Mouse (Mus musculus) B cell, adult 2 months (primary cell): ENCODE data around the gene Gipc1.

ENCODE experiments used
- DNase-seq, 2 experiments: peaks; one replicate each; pipeline ENCODE4 v3.0.0; 2022

Gene Gipc1

DNA sequence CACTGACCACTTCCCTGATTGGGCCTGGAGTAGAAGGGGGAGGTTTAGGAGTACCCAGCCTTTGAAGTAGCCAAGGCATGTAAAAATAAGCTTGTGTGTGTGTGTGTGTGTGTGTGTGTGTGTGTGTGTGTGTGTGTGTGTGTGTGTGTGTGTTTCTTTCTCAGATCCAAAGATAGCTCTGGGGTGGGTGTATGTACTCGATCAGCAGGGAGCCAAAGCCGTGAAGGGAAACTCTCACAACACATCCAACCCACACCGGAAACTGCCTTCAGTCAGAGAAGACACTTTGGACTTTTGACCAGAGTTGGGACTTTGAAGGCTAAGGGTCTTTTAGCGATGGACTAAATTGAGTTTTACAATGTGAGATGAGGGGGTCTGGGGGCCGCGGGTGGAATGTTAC is 2.8 kb upstream of the Gipc1 start:
- DNase-seq: no peak

DNA sequence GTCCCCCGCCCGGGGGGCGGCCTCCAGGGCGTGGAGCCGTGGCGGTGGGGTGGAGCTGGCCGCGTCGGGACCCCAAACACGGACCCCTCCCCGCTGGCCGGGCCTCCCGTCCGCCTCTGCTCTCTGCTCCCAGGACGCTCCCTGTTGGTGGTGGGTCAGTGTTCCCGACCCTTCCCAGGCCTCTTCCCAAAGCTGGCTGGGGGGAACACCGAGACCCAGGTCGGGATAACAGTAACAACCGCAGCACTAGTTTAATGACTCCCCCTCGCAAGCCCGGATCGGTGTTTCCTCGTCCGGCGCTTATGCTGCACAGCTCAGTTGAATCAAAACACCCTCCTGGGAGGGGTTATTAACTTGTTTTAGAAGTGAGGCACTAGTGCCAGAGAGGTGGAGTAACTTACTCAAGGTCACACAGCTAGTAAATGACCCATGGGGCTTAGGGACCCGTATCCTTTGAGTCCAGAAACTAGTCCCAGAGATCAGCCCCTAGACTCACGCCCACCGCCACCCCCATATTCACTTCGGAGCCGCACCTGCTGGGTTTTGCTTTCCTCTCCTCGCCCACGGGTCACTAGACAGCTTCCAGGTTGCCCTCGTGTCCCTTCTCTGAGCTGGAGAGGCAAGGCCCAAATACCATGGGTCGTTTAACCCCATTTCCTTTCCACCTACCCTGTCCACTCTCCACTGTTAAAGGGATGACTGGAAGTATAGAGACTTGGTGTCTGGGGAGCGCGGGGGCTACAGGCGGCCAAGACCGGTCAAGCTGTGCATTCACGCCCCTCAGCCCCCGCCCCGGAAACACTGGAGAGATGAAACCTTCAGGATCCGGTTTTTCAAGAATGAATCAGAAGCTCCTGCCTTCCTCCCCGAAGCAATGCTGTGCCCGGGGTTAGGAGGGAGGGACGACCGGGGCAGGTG is 526 bp downstream of the Gipc1 start:
- DNase-seq: peak in 1 of 2 experiments; percentile 47

GRCm38 (mm10) chr8:83653662-83654017 is 1.2 kb downstream of the Gipc1 start:
- no peak for DNase-seq

DNA sequence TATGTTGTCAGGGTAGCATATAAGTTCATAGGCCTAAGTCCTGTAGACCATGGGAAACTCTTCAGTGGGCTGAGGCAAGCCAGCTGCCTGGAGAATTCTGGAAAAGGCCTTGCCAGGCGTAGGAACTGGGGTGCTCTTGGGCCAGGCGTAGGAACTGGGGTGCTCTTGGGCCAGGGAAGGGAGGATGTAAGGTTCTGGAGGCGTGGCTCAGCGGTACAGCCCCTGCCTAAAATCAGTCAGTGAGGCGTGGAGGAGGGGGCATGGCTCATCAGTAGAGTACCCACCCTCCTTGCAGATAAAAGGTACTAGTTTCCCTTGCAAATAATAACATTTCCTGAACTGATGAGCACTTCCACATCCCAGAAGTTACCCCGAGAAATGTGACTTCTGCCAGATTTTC is 2.2 kb downstream of the Gipc1 start:
- DNase-seq: no peak

GRCm38 (mm10) chr8:83656043-83656442 is 3.6 kb downstream of the Gipc1 start:
- no peak for DNase-seq

- peak in 1 of 2 experiments; percentile 33 for DNase-seq
Measured at GRCm38 (mm10) chr8:83656484-83657246, 4.2 kb downstream of the Gipc1 start.

- DNase-seq: no peak
Measured at GRCm38 (mm10) chr8:83660545-83660944, 8.1 kb downstream of the Gipc1 start.

DNA sequence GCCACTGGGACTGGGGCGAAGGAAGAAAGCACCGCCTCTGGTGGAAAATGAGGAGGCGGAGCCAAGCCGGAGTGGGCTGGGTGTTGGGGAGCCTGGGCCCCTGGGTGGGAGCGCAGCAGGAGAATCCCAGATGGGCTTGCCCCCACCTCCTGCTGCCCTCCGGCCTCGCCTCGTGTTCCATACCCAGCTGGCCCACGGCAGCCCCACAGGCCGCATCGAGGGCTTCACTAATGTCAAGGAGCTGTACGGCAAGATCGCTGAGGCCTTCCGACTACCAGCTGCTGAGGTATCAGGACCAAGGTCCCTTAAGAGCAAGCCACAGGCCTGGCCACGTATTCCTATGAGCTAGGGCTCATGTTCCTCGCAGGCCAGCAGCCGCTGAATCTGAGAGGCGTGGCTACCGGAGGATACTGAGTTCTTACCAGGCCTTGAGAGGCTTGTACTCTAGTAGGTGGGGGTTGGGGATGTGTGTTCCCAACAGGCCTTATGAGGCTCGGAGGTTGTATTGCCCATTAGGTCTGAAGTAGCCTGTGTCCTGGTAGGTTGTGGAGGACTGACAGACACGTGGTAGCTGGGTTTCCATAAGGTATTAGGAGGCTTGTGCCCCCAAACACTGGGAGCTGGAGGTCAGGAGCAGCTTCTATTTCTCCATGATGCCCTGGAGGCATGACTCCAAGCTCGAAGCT is 8.7 kb downstream of the Gipc1 start:
- no peak for DNase-seq

DNA sequence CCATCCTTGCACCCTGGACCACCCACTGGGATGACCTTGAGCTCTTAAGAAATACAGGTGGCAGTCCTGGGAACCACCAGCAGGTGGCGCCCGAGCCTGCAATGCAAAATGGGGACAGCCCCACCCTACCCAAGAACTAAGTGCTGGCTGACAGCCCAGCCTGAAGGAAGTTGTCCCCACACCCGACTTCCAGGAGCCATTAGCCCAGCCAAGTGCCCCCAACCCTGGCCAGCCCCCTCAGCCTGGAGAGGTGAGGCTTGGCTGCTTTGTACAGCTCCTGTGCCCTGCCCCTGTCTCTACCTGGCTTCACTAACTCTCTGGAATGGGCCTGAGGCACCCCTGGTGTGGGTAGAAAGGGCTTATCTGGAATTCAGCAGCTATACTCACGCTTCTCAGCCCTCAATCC is 9.9 kb downstream of the Gipc1 start:
- DNase-seq: peak; percentile 96 to 97

- DNase-seq: no peak
Measured at GRCm38 (mm10) chr8:83664096-83664495, 11.6 kb downstream of the Gipc1 start.

- no peak for DNase-seq
Measured at GRCm38 (mm10) chr8:83664931-83665625, 12.6 kb downstream of the Gipc1 start.

DNA sequence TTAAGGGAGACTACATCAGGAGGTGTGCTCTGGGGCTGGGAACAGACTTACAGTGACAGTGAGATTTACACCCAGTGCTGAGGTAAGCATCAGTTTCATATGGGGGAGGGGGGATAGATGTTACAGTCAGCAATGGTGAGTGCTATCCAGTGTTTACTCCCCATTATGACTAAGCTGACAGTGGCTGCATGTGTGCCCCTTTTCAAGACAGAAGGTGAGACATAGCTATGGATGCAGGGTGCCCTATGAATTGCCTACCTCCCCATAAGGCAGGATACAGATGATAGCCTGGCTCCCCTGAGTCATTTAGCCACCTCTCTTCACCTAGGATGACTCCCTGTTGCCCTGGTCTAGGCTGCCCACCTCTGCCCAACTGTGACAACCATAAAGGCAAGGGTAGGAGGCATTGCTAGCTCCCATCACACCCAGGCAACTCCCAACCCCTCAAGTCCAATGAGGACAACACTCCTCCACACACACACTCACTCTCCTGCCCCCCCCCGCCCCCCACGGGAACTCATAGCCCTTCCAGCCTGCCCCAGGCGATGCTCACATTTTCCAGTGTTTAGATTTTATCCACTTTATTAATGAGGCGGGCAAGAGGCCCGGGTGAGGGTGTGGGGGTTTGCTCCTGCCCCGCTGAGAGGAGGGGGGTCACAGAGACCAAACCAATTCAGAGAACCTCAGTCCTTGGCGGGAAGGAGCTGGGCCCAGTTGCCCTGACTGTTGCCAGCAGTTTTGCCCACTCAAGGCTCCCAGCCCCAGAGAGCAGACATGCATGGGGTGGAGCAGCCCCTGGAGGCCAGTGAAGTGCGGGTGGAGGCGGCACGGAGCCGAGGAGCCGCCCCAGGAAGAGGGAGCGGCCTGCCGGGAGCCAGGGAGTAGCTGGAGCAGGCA is 13.7 kb downstream of the Gipc1 start, which contains the start of gene Ptger1:
TSS of gene Ptger1 (plus strand) at position 710 of the 897 bp plus-strand sequence.
- no peak for DNase-seq

GRCm38 (mm10) chr8:83666866-83667234 is 14.4 kb downstream of the Gipc1 start:
- no peak for DNase-seq

- no peak for DNase-seq
Measured at GRCm38 (mm10) chr8:83667526-83667925, 15.0 kb downstream of the Gipc1 start.

DNA sequence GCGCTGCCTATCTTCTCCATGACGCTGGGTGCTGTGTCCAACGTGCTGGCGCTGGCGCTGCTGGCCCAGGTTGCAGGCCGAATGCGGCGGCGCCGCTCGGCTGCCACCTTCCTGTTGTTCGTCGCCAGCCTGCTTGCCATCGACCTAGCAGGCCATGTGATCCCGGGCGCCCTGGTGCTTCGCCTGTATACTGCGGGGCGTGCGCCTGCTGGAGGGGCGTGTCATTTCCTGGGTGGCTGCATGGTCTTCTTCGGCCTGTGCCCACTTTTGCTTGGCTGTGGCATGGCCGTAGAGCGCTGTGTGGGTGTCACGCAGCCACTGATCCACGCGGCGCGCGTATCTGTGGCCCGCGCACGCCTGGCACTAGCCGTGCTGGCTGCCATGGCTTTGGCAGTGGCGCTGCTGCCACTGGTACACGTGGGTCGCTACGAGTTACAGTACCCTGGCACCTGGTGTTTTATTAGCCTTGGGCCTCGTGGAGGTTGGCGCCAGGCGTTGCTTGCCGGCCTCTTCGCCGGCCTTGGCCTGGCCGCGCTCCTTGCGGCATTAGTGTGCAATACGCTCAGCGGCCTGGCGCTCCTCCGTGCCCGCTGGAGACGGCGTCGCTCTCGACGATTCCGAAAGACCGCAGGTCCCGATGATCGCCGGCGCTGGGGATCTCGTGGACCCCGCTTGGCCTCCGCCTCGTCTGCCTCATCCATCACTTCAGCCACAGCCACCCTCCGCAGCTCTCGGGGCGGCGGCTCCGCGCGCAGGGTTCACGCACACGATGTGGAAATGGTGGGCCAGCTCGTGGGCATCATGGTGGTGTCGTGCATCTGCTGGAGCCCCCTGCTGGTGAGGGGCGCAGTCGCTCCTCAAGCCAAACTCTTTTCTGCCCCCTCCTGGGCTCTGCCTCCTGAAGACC is 15.8 kb downstream of the Gipc1 start:
- DNase-seq: peak; percentile 68 to 69

DNA sequence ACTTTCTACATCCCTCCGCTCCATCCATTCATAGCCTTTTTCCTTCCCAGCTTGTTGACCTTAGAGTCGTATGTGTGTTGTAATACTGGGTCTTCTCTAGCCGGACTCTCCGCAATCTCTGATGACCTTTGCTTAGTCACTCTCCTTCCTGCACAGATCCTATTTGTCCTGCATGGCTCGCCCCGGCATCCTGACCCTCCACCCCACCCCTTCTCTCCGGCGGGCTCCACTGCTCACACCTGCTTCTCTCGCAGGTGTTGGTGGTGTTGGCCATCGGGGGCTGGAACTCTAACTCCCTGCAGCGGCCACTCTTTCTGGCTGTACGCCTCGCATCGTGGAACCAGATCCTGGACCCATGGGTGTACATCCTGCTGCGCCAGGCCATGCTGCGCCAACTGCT is 16.5 kb downstream of the Gipc1 start:
- DNase-seq: no peak

DNA sequence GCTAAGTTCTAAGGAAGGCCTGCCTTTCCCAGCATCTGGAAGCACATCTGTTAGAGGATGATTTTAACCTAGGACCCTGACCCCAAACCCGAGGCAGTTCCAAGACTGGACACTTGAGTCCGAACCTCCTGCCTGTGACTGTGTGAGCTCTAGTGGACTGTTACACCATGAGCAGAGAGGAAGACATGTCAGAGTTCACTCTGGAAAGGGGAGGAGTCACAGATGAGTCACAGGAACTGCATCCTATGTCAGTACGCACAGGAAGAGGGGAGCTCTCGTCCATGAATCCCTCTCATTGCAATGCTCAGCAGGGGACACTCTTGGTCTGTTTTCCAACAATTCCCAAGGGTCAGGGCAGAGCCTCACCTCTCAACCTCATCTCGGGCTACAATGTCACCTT is 20.5 kb downstream of the Gipc1 start:
- no peak for DNase-seq

DNA sequence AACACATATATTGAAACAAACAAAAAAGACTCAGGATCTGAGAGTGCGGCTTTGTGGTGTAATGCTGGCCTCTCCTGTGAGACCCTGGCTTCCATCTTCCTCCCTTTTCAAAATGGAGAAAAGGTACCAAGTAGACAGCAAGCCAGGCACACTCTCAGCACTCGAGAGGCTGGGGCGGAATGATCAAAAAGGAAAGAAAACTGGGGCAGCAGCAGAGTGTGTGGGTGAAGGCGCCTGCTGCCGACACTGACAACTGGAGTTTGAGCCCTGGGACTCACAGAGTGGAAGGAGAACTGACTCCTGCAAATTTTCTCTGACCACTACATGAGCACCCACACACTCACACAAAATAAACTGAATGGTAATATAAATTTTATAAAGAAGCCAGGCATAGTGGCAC is 22.0 kb downstream of the Gipc1 start:
- DNase-seq: no peak

DNA sequence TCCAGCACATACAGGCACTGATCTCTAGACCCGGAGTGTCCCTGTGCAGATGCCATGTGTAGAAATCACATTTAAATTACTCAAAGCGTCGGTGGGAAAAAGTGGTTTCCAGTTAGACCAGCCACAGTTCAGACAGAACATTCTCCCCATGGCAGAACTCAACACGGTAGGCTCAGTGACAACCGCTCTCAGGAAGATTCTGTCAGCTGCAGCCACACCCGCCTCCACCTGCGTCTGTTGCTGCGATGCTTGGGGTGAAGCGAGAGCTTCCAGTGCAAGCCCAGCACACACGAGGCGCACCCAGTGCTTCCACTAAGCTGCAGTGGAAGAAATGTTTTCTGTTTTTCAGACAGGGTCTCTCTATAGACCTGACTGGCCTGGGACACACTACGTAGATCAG is 27.4 kb downstream of the Gipc1 start:
- DNase-seq: no peak

- DNase-seq: no peak
Measured at GRCm38 (mm10) chr8:83680603-83681002, 28.1 kb downstream of the Gipc1 start.

GRCm38 (mm10) chr8:83681099-83681498 is 28.6 kb downstream of the Gipc1 start:
- DNase-seq: no peak
